Mouse (Mus musculus): Measurements from ENCODE around the gene H2-M10.3. TPM values are rescaled to one million over a fixed set of nuclear protein-coding genes. Genes with fewer than 3 reads are reported as not detected.

H2-M10.3 gene
- polyA plus RNA-seq, 1 experiment from 2014 or later, result not detected

DNA sequence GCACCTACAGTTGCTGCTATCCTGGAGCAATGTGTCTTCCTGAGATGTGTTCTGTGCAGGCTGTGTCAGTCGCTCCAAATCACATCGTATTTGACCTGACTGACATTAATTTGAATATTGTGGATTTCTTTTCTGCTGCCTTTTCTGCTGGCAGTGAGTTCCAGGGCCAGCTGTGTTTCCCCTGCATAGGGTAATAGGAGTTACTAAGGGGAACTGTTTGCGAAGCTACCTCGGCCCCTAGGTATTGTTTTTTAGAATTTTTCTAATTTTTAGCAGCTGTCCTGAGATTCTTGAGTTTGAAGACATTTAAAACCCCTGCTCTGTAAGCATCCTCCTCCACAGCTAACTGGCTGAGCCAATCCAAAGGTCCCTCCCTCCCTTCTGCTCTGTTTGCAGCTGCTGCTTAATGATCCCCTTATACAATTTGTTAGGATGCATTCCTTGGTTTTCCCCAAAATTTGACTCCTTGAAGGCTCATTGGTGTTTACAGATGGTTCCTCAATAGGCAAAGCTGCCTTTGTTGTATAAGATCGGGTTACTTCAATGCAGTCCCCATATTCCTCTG, 52.4 kb downstream of the H2-M10.3 start:
- peak overlapping the region; percentile 64 for H3K9ac ChIP-seq (replicated peaks; ENCODE audit: low read length)
- no peak overlapping the region; the same call in 1 of the 2 replicates for H3K27ac ChIP-seq (ENCODE audit: low read length)
- H3K4me2 ChIP-seq (replicated peaks; ENCODE audit: low read depth, low read length), result peak overlapping the region; percentile 76
- peaks cover 2% of the 10 kb centered on the region; the same call in 1 of the 2 replicates for H3K4me1 ChIP-seq (ENCODE audit: insufficient read depth, low read length)
- H3K9me3 ChIP-seq (ENCODE audit: low read length), result no peaks in the 10 kb centered on the region
- H3K36me3 ChIP-seq (ENCODE audit: insufficient read depth, low read length), result no peaks in the 10 kb centered on the region
- H3K4me3 ChIP-seq (ENCODE audit: low read length), result peak overlapping the region; percentile 63
- no peaks in the 10 kb centered on the region for H3K27me3 ChIP-seq (ENCODE audit: insufficient read depth, low read length)
- ATAC-seq (ENCODE audit: low FRiP score, low TSS enrichment), result no peak
- 17% methylated on average over 5 of the region's 5 CpGs for WGBS

DNA sequence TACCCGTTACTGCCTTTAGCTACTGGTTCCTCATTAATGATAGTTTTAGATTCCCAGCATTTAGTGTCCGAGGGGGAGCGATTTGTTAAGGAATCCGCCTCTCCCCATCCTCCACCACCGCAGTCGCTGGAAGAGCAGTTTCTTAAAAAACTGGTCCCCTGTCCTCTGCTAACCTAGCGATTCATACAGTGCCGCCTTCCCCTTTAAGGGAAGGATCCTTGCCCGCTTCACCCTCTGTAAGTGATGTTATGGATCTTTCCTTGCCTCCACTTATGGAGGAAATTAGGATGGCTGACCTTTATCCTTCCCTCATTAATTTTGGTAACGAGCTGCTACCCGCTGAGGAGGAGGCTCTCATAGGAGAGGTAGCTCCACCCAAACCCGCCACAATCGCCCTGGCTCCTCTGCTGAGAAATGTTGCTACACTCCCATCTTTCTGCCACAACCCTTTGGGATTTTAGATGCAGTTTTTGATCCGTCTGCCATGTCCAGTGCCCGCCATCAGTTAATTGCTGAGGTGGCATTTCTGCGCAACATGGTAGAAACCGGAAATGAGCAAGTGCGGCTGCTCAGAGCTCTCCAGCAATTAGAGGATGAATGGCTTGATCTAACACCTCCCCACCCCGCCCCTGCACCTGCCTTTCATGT, 53.1 kb downstream of the H2-M10.3 start:
- H3K4me2 ChIP-seq (replicated peaks; ENCODE audit: low read depth, low read length), result peak overlapping the region; percentile 76
- H3K27me3 ChIP-seq (ENCODE audit: insufficient read depth, low read length), result no peaks in the 10 kb centered on the region
- WGBS, result 0% methylated on average over 19 of the region's 19 CpGs
- H3K27ac ChIP-seq (ENCODE audit: low read length), result peak overlapping the region; percentile 19
- peak overlapping the region; percentile 64 for H3K9ac ChIP-seq (replicated peaks; ENCODE audit: low read length)
- peak overlapping the region; percentile 63 for H3K4me3 ChIP-seq (ENCODE audit: low read length)
- no peaks in the 10 kb centered on the region for H3K9me3 ChIP-seq (ENCODE audit: low read length)
- ATAC-seq (ENCODE audit: low FRiP score, low TSS enrichment), result peak; percentile 88
- peaks cover 2% of the 10 kb centered on the region; the same call in 1 of the 2 replicates for H3K4me1 ChIP-seq (ENCODE audit: insufficient read depth, low read length)
- H3K36me3 ChIP-seq (ENCODE audit: insufficient read depth, low read length), result no peaks in the 10 kb centered on the region

Other genes starting within 250 kb of the H2-M10.3 start
- gene Gm19684, start 246.7 kb downstream of the H2-M10.3 start, polyA plus RNA-seq (2015; fragmentation: Nextera tagmentation; extraction: Ambion mirVana), result not detected in 2 replicates
- not detected in 2 replicates for gene Gm7030, start 239.0 kb downstream of the H2-M10.3 start, polyA plus RNA-seq (2015; fragmentation: Nextera tagmentation; extraction: Ambion mirVana)
- 0.56 TPM in 1 of 2 replicates, not detected in the other for gene Gm8909, start 199.9 kb downstream of the H2-M10.3 start, polyA plus RNA-seq (2015; fragmentation: Nextera tagmentation; extraction: Ambion mirVana)
- gene H2-T3, start 178.1 kb downstream of the H2-M10.3 start, polyA plus RNA-seq (2015; fragmentation: Nextera tagmentation; extraction: Ambion mirVana), result not detected in 2 replicates
- gene Rpp21, start 110.3 kb downstream of the H2-M10.3 start, polyA plus RNA-seq (2015; fragmentation: Nextera tagmentation; extraction: Ambion mirVana), result 107 and 110 TPM in 2 replicates
- 18.4 and 19.8 TPM in 2 replicates for gene Trim39, start 96.2 kb downstream of the H2-M10.3 start, polyA plus RNA-seq (2015; fragmentation: Nextera tagmentation; extraction: Ambion mirVana)
- 0.15 TPM in 1 of 2 replicates, not detected in the other for gene H2-M10.2, start 81.9 kb downstream of the H2-M10.3 start, polyA plus RNA-seq (2015; fragmentation: Nextera tagmentation; extraction: Ambion mirVana)
- gene H2-M10.1, start 42.3 kb downstream of the H2-M10.3 start, polyA plus RNA-seq (2015; fragmentation: Nextera tagmentation; extraction: Ambion mirVana), result not detected in 2 replicates
- gene H2-M10.4, start 93.9 kb upstream of the H2-M10.3 start, polyA plus RNA-seq (2015; fragmentation: Nextera tagmentation; extraction: Ambion mirVana), result not detected in 2 replicates
- gene H2-M11, start 178.7 kb upstream of the H2-M10.3 start, polyA plus RNA-seq (2015; fragmentation: Nextera tagmentation; extraction: Ambion mirVana), result not detected in 2 replicates

All from kidney, embryonic 16.5 days (tissue).